Mouse (Mus musculus): Measurements from ENCODE around the gene Syvn1. TPM values are rescaled to one million over a fixed set of nuclear protein-coding genes. Genes with fewer than 3 reads are reported as not detected.

Gene Syvn1
- total RNA-seq, 2 experiments from 2014 or later: 41.3 to 41.6 TPM

GRCm38 (mm10) chr19:6067011-6067723 is 20.8 kb downstream of the Syvn1 start:
- peak; percentile 82 to 87 for DNase-seq (ENCODE audit: low spot score in 2 of 2)

- DNase-seq (ENCODE audit: low spot score in 2 of 2): peak; percentile 78 to 87
Observed at GRCm38 (mm10) chr19:6067724-6068415, 21.5 kb downstream of the Syvn1 start, which contains the start of gene Tm7sf2. Gene Tm7sf2, minus strand, starts transcription at chr19:6068373.

- DNase-seq (ENCODE audit: low spot score in 2 of 2): no peak
Observed at GRCm38 (mm10) chr19:6068951-6069350, 22.6 kb downstream of the Syvn1 start.

GRCm38 (mm10) chr19:6069851-6070250 is 23.5 kb downstream of the Syvn1 start:
- no peak for DNase-seq (ENCODE audit: low spot score in 2 of 2)

GRCm38 (mm10) chr19:6070571-6071250 is 24.3 kb downstream of the Syvn1 start:
- DNase-seq (ENCODE audit: low spot score in 2 of 2): no peak

GRCm38 (mm10) chr19:6071261-6071660 is 24.9 kb downstream of the Syvn1 start:
- no peak for DNase-seq (ENCODE audit: low spot score in 2 of 2)

- DNase-seq (ENCODE audit: low spot score in 2 of 2): no peak
Observed at GRCm38 (mm10) chr19:6073889-6074288, 27.5 kb downstream of the Syvn1 start.

GRCm38 (mm10) chr19:6076564-6077393 is 30.4 kb downstream of the Syvn1 start, which contains the start of gene Vps51:
Gene Vps51, minus strand, starts transcription at chr19:6077231.
- peak; percentile 87 to 88 for DNase-seq (ENCODE audit: low spot score in 2 of 2)

GRCm38 (mm10) chr19:6079983-6080480 is 33.7 kb downstream of the Syvn1 start, which contains the start of gene Tmem262:
Gene Tmem262, plus strand, starts transcription at chr19:6080033.
- no peak for DNase-seq (ENCODE audit: low spot score in 2 of 2)

- no peak for DNase-seq (ENCODE audit: low spot score in 2 of 2)
Observed at GRCm38 (mm10) chr19:6082156-6082555, 35.8 kb downstream of the Syvn1 start, which contains the start of gene Gm28374. Gene Gm28374, minus strand, starts transcription at chr19:6082256.

GRCm38 (mm10) chr19:6084478-6085248 is 38.3 kb downstream of the Syvn1 start, which contains the start of the genes Zfpl1 and Cdca5:
Gene Zfpl1, minus strand, starts transcription at chr19:6084956.
Gene Cdca5, plus strand, starts transcription at chr19:6084983.
- DNase-seq (ENCODE audit: low spot score in 2 of 2): peak; percentile 95 to 96

GRCm38 (mm10) chr19:6085417-6085879 is 39.1 kb downstream of the Syvn1 start:
- no peak for DNase-seq (ENCODE audit: low spot score in 2 of 2)

GRCm38 (mm10) chr19:6088841-6089240 is 42.5 kb downstream of the Syvn1 start:
- no peak for DNase-seq (ENCODE audit: low spot score in 2 of 2)

GRCm38 (mm10) chr19:6094119-6094518 is 47.7 kb downstream of the Syvn1 start, which contains the start of gene AC131692.1:
Gene AC131692.1, plus strand, starts transcription at chr19:6094419.
- no peak for DNase-seq (ENCODE audit: low spot score in 2 of 2)

GRCm38 (mm10) chr19:6097847-6098246 is 51.5 kb downstream of the Syvn1 start:
- no peak for DNase-seq (ENCODE audit: low spot score in 2 of 2)

GRCm38 (mm10) chr19:6101186-6101585 is 54.8 kb downstream of the Syvn1 start:
- no peak for DNase-seq (ENCODE audit: low spot score in 2 of 2)

- no peak for DNase-seq (ENCODE audit: low spot score in 2 of 2)
Observed at GRCm38 (mm10) chr19:6102169-6102853, 55.9 kb downstream of the Syvn1 start.

All from left cerebral cortex, adult 18-20 months (tissue).